Mouse (Mus musculus): ENCODE measurements around the gene Psmd3. TPM values are rescaled to one million over a fixed set of nuclear protein-coding genes. Genes with fewer than 3 reads are reported as not detected.
"Not testable (repeated sequence)": the region's sequence is repeated elsewhere in the genome, so short reads cannot be mapped to it uniquely, and the experiment has no call there.

Gene Psmd3
- 95.5 and 96.2 TPM in 2 replicates for polyA plus RNA-seq (2015; fragmentation: Nextera tagmentation; extraction: Ambion mirVana)

- peak within 1 kb of the TSS; percentile 99 for H3K9ac ChIP-seq (ENCODE audit: low read depth, low read length)
- no peaks in the 10 kb centered on the region for H3K9me3 ChIP-seq (ENCODE audit: control insufficient read depth)
- peak within 1 kb of the TSS; percentile 82 for H3K27ac ChIP-seq (ENCODE audit: low read depth, low read length)
- TF ChIP-seq CTCF (IDR thresholded peaks at IDR 0.05; ENCODE audit: low read depth): peak; percentile 67
- no peaks in the 10 kb centered on the region for H3K4me1 ChIP-seq (replicated peaks; ENCODE audit: control insufficient read depth, insufficient read depth, low read length)
- H3K4me3 ChIP-seq (ENCODE audit: low read depth, low read length): peak within 1 kb of the TSS; percentile 95
- H3K27me3 ChIP-seq (replicated peaks; ENCODE audit: control insufficient read depth, insufficient read depth, low read length): no peaks in the 10 kb centered on the region
- 3% methylated on average over 45 of the region's 45 CpGs for WGBS
- peak within 1 kb of the TSS; percentile 86 for H3K4me2 ChIP-seq (replicated peaks; ENCODE audit: low read depth)
- ATAC-seq: peak; percentile 92
- H3K36me3 ChIP-seq (ENCODE audit: control insufficient read depth, insufficient read depth): peaks cover 20% of the 10 kb centered on the region
These were observed at the start of gene Psmd3 for GRCm38 (mm10) chr11:98681786-98682745. Gene Psmd3 (plus strand): TSS chr11:98682554.

- H3K4me2 ChIP-seq (replicated peaks; ENCODE audit: low read depth): not testable (repeated sequence)
- 35% methylated on average over 10 of the region's 10 CpGs for WGBS
These were observed 46.9 kb upstream of the Psmd3 start for GRCm38 (mm10) chr11:98635312-98635970.

GRCm38 (mm10) chr11:98637501-98637900 is 44.9 kb upstream of the Psmd3 start:
- H3K9me3 ChIP-seq (ENCODE audit: control insufficient read depth): no peaks in the 10 kb centered on the region
- H3K27me3 ChIP-seq (replicated peaks; ENCODE audit: control insufficient read depth, insufficient read depth, low read length): no peaks in the 10 kb centered on the region
- H3K4me2 ChIP-seq (replicated peaks; ENCODE audit: low read depth): no peak overlapping the region
- H3K9ac ChIP-seq (ENCODE audit: low read depth, low read length): no peak overlapping the region
- WGBS: 69% methylated on average over 1 of the region's 1 CpGs
- no peak overlapping the region for H3K27ac ChIP-seq (ENCODE audit: low read depth, low read length)
- H3K4me1 ChIP-seq (replicated peaks; ENCODE audit: control insufficient read depth, insufficient read depth, low read length): no peaks in the 10 kb centered on the region
- H3K4me3 ChIP-seq (ENCODE audit: low read depth, low read length): no peak overlapping the region
- TF ChIP-seq CTCF (IDR thresholded peaks at IDR 0.05; ENCODE audit: low read depth): no peak
- no peaks in the 10 kb centered on the region for H3K36me3 ChIP-seq (ENCODE audit: control insufficient read depth, insufficient read depth)
- no peak for ATAC-seq

More at GRCm38 (mm10) chr11:98635312-98635970, 46.9 kb upstream of the Psmd3 start:
- not testable (repeated sequence) for H3K4me1 ChIP-seq (replicated peaks; ENCODE audit: control insufficient read depth, insufficient read depth, low read length); H3K36me3 ChIP-seq (ENCODE audit: control insufficient read depth, insufficient read depth); ATAC-seq; H3K4me3 ChIP-seq (ENCODE audit: low read depth, low read length); H3K9me3 ChIP-seq (ENCODE audit: control insufficient read depth); H3K9ac ChIP-seq (ENCODE audit: low read depth, low read length); H3K27ac ChIP-seq (ENCODE audit: low read depth, low read length); H3K27me3 ChIP-seq (replicated peaks; ENCODE audit: control insufficient read depth, insufficient read depth, low read length)
- peak; percentile 72 for TF ChIP-seq CTCF (IDR thresholded peaks at IDR 0.05; ENCODE audit: low read depth)

- H3K4me3 ChIP-seq (ENCODE audit: low read depth, low read length): no peak overlapping the region
- 44% methylated on average over 5 of the region's 5 CpGs for WGBS
- H3K9me3 ChIP-seq (ENCODE audit: control insufficient read depth): no peaks in the 10 kb centered on the region
- no peak overlapping the region for H3K9ac ChIP-seq (ENCODE audit: low read depth, low read length)
- no peaks in the 10 kb centered on the region for H3K27me3 ChIP-seq (replicated peaks; ENCODE audit: control insufficient read depth, insufficient read depth, low read length)
- H3K27ac ChIP-seq (ENCODE audit: low read depth, low read length): no peak overlapping the region
- no peak overlapping the region for H3K4me2 ChIP-seq (replicated peaks; ENCODE audit: low read depth)
- no peak for TF ChIP-seq CTCF (IDR thresholded peaks at IDR 0.05; ENCODE audit: low read depth)
- no peaks in the 10 kb centered on the region for H3K36me3 ChIP-seq (ENCODE audit: control insufficient read depth, insufficient read depth)
- no peaks in the 10 kb centered on the region for H3K4me1 ChIP-seq (replicated peaks; ENCODE audit: control insufficient read depth, insufficient read depth, low read length)
- no peak for ATAC-seq
These were observed 42.3 kb upstream of the Psmd3 start for GRCm38 (mm10) chr11:98640091-98640490.

GRCm38 (mm10) chr11:98644757-98645156 is 37.6 kb upstream of the Psmd3 start:
- H3K4me1 ChIP-seq (replicated peaks; ENCODE audit: control insufficient read depth, insufficient read depth, low read length): no peaks in the 10 kb centered on the region
- 47% methylated on average over 3 of the region's 3 CpGs for WGBS
- no peak overlapping the region for H3K9ac ChIP-seq (ENCODE audit: low read depth, low read length)
- no peak for ATAC-seq
- no peak overlapping the region for H3K27ac ChIP-seq (ENCODE audit: low read depth, low read length)
- no peaks in the 10 kb centered on the region for H3K36me3 ChIP-seq (ENCODE audit: control insufficient read depth, insufficient read depth)
- TF ChIP-seq CTCF (IDR thresholded peaks at IDR 0.05; ENCODE audit: low read depth): no peak
- no peaks in the 10 kb centered on the region for H3K27me3 ChIP-seq (replicated peaks; ENCODE audit: control insufficient read depth, insufficient read depth, low read length)
- no peak overlapping the region for H3K4me3 ChIP-seq (ENCODE audit: low read depth, low read length)
- H3K4me2 ChIP-seq (replicated peaks; ENCODE audit: low read depth): no peak overlapping the region
- no peaks in the 10 kb centered on the region for H3K9me3 ChIP-seq (ENCODE audit: control insufficient read depth)

- no peak for TF ChIP-seq CTCF (IDR thresholded peaks at IDR 0.05; ENCODE audit: low read depth)
- H3K4me3 ChIP-seq (ENCODE audit: low read depth, low read length): no peak overlapping the region
- H3K36me3 ChIP-seq (ENCODE audit: control insufficient read depth, insufficient read depth): no peaks in the 10 kb centered on the region
- H3K9me3 ChIP-seq (ENCODE audit: control insufficient read depth): no peaks in the 10 kb centered on the region
- no peak overlapping the region for H3K27ac ChIP-seq (ENCODE audit: low read depth, low read length)
- no peak for ATAC-seq
- no peak overlapping the region for H3K4me2 ChIP-seq (replicated peaks; ENCODE audit: low read depth)
- 49% methylated on average over 2 of the region's 2 CpGs for WGBS
- H3K4me1 ChIP-seq (replicated peaks; ENCODE audit: control insufficient read depth, insufficient read depth, low read length): no peaks in the 10 kb centered on the region
- H3K27me3 ChIP-seq (replicated peaks; ENCODE audit: control insufficient read depth, insufficient read depth, low read length): no peaks in the 10 kb centered on the region
- no peak overlapping the region for H3K9ac ChIP-seq (ENCODE audit: low read depth, low read length)
These were observed 36.4 kb upstream of the Psmd3 start for GRCm38 (mm10) chr11:98645946-98646345.
